Mouse (Mus musculus) stomach, postnatal 0 days (tissue): Measurements from ENCODE around the gene Hoxb4. TPM values are rescaled to one million over a fixed set of nuclear protein-coding genes. Genes with fewer than 3 reads are reported as not detected.

ENCODE experiments used
- ATAC-seq: fragments of 200-750 bp; cut with Nextera tagmentation; 2 replicates; pipeline ENCODE4 v1.8.0; 2017; ENCODE audit not compliant: low FRiP score, low TSS enrichment
- DNase-seq: peaks from one replicate; pipeline ENCODE4 v3.0.0-alpha.2; 2016; ENCODE audit warnings: low spot score
- H3K27ac ChIP-seq: fragments of 300-500 bp; sonication (generic); replicated peaks from 2 replicates; pipeline ENCODE4 v1.5.1; 2014; ENCODE audit warnings: mild to moderate bottlenecking, control low read depth
- H3K27me3 ChIP-seq: fragments of 300-500 bp; sonication (generic); 2 replicates; pipeline ENCODE4 v1.6.1; 2014; ENCODE audit warnings: low read length; ENCODE audit not compliant: control insufficient read depth, insufficient read depth
- H3K36me3 ChIP-seq: fragments of 300-500 bp; sonication (generic); 2 replicates; pipeline ENCODE4 v1.6.1; 2014; ENCODE audit warnings: low read length, mixed read lengths; ENCODE audit not compliant: control insufficient read depth, insufficient read depth
- H3K4me1 ChIP-seq: fragments of 300-500 bp; sonication (generic); replicated peaks from 2 replicates; pipeline ENCODE4 v1.6.1; 2014; ENCODE audit warnings: antibody characterized with exemption; ENCODE audit not compliant: control insufficient read depth, insufficient read depth
- H3K4me2 ChIP-seq: fragments of 300-500 bp; sonication (generic); replicated peaks from 2 replicates; pipeline ENCODE4 v1.6.1; 2014; ENCODE audit warnings: low read depth, mild to moderate bottlenecking, control low read depth, moderate library complexity
- H3K4me3 ChIP-seq: fragments of 300-500 bp; sonication (generic); 2 replicates; pipeline ENCODE4 v1.5.1; 2014; ENCODE audit warnings: low read depth, low read length, control low read depth
- H3K9ac ChIP-seq: fragments of 300-500 bp; sonication (generic); 2 replicates; pipeline ENCODE4 v1.6.1; 2014; ENCODE audit warnings: mild to moderate bottlenecking, low read length, control low read depth, mixed read lengths
- H3K9me3 ChIP-seq: fragments of 300-500 bp; sonication (generic); 2 replicates; pipeline ENCODE4 v1.6.1; 2016; ENCODE audit warnings: low read length; ENCODE audit not compliant: control insufficient read depth
- CTCF ChIP-seq: IDR thresholded peaks from 2 replicates; pipeline ENCODE4 v1.5.1; 2016; ENCODE audit warnings: antibody characterized with exemption, low read depth, mild to moderate bottlenecking, moderate library complexity
- EP300 ChIP-seq: optimal IDR thresholded peaks from 2 replicates; pipeline ENCODE3; 2016; ENCODE audit warnings: antibody characterized with exemption
- WGBS: fragments of 180-500 bp; shearing (Covaris S2); extraction: QIAGEN DNeasy Blood & Tissue Kit; methylation state at CpG from one replicate; pipeline ENCODE4 v1.1.7; 2014; 5-methylcytosine and 5-hydroxymethylcytosine counted together
- polyA plus RNA-seq: library from polyadenylated mRNA; unstranded; fragments of >200 nt; fragmentation: Nextera tagmentation; extraction: Ambion mirVana; gene quantifications from 2 replicates; pipeline ENCODE4 v1.2.1, GENCODE M21; 2015

The Hoxb4 gene
- polyA plus RNA-seq, 1 experiment from 2014 or later = 1.6 TPM

GRCm38 (mm10) chr11:96308763-96309162 lies 9.3 kb upstream of the Hoxb4 start:
- 22% methylated on average over 4 of the region's 4 CpGs for WGBS
- Histone ChIP-seq H3K9ac (peak overlapping the region; percentile 64; the same call in 1 of the 2 replicates), H3K27ac (peak overlapping the region; percentile 86), H3K27me3 (0 out of 2 replicates have a peak, but pooled peaks cover 2% of the 10 kb centered on the region), H3K4me1 (no peaks in the 10 kb centered on the region), H3K4me2 (peak overlapping the region; percentile 72), H3K9me3 (no peaks in the 10 kb centered on the region), H3K36me3 (no peaks in the 10 kb centered on the region), H3K4me3 (peak overlapping the region; percentile 31; the same call in 1 of the 2 replicates)
- DNase-seq = no peak
- ATAC-seq = no peak
- TF ChIP-seq CTCF = no peak
- TF ChIP-seq EP300 = no peak

- no peaks in the 10 kb centered on the region for H3K4me1 ChIP-seq
- peak overlapping the region; percentile 86 for H3K27ac ChIP-seq
- ATAC-seq = no peak
- no peak for DNase-seq
- H3K4me3 ChIP-seq = peak overlapping the region; percentile 31; the same call in 1 of the 2 replicates
- H3K9me3 ChIP-seq = no peaks in the 10 kb centered on the region
- 32% methylated on average over 4 of the region's 4 CpGs for WGBS
- peak overlapping the region; percentile 72 for H3K4me2 ChIP-seq
- no peaks in the 10 kb centered on the region for H3K36me3 ChIP-seq
- H3K27me3 ChIP-seq = 0 out of 2 replicates have a peak, but pooled peaks cover 2% of the 10 kb centered on the region
- TF ChIP-seq CTCF (no peak), EP300 (no peak)
- H3K9ac ChIP-seq = peak overlapping the region; percentile 64; the same call in 1 of the 2 replicates
These were observed 8.8 kb upstream of the Hoxb4 start for GRCm38 (mm10) chr11:96309288-96309687.

GRCm38 (mm10) chr11:96310183-96310938 lies 7.7 kb upstream of the Hoxb4 start:
- no peak for DNase-seq
- ATAC-seq = no peak
- no peaks in the 10 kb centered on the region for H3K9me3 ChIP-seq
- H3K27ac ChIP-seq = peak overlapping the region; percentile 86
- peak overlapping the region; percentile 31 for H3K4me3 ChIP-seq
- peak overlapping the region; percentile 72 for H3K4me2 ChIP-seq
- WGBS = 23% methylated on average over 20 of the region's 20 CpGs
- H3K9ac ChIP-seq = peak overlapping the region; percentile 54
- peaks cover 2% of the 10 kb centered on the region; the same call in 1 of the 2 replicates for H3K27me3 ChIP-seq
- TF ChIP-seq EP300 (no peak), CTCF (no peak)
- H3K4me1 ChIP-seq = no peaks in the 10 kb centered on the region
- no peaks in the 10 kb centered on the region for H3K36me3 ChIP-seq

GRCm38 (mm10) chr11:96311097-96311496 lies 7.0 kb upstream of the Hoxb4 start:
- DNase-seq (no peak), ATAC-seq (no peak)
- peak overlapping the region; percentile 53 for H3K27ac ChIP-seq
- H3K27me3 ChIP-seq = peaks cover 6% of the 10 kb centered on the region; the same call in 1 of the 2 replicates
- H3K4me3 ChIP-seq = peak overlapping the region; percentile 31
- H3K9ac ChIP-seq = peak overlapping the region; percentile 54
- H3K4me2 ChIP-seq = peak overlapping the region; percentile 72
- no peaks in the 10 kb centered on the region for H3K36me3 ChIP-seq
- WGBS = 9% methylated on average over 6 of the region's 6 CpGs
- no peaks in the 10 kb centered on the region for H3K4me1 ChIP-seq
- no peaks in the 10 kb centered on the region for H3K9me3 ChIP-seq
- TF ChIP-seq CTCF = no peak
- TF ChIP-seq EP300 = no peak

GRCm38 (mm10) chr11:96311520-96312417 lies 6.3 kb upstream of the Hoxb4 start:
- H3K36me3 ChIP-seq = no peaks in the 10 kb centered on the region
- H3K27me3 ChIP-seq = peaks cover 6% of the 10 kb centered on the region; the same call in 1 of the 2 replicates
- peak overlapping the region; percentile 31 for H3K4me3 ChIP-seq
- ATAC-seq = peak; percentile 84; the same call in 1 of the 2 replicates
- peak overlapping the region; percentile 53 for H3K27ac ChIP-seq
- 3% methylated on average over 31 of the region's 31 CpGs for WGBS
- TF ChIP-seq EP300 (no peak), CTCF (peak; percentile 83)
- no peaks in the 10 kb centered on the region for H3K9me3 ChIP-seq
- DNase-seq = peak; percentile 65
- peak overlapping the region; percentile 72 for H3K4me2 ChIP-seq
- peak overlapping the region; percentile 54 for H3K9ac ChIP-seq
- no peaks in the 10 kb centered on the region for H3K4me1 ChIP-seq
